Comparison of ENCODE assay signal across 11 mouse cellular contexts in genomic region chrX:136214729-136215677, GRCm38 (mm10). TPM values are rescaled to one million over a fixed set of nuclear protein-coding genes. Genes with fewer than 3 reads are reported as not detected.
DNase-seq lines count a peak whose midpoint lies in the region; ATAC-seq and TF ChIP-seq lines count a peak whose summit lies in the region.
"Not testable (repeated sequence)": the region's sequence is repeated elsewhere in the genome, so short reads cannot be mapped to it uniquely, and the experiment has no call there.
"Had no signal": no experiment of that assay in that cellular context is flagged by ENCODE, and none has a peak within 500 bp of the region (broad histone marks: within the 10 kb centered on the region; RNA-seq: fewer than 3 reads in every experiment).

Gene Tceal7 (plus strand): TSS chrX:136214779.
Gene Bex1 (minus strand): TSS chrX:136215513.

- peak within 1 kb of the TSS; percentile 57 for H3K4me2 ChIP-seq in forebrain, embryonic 13.5 days
- peak within 1 kb of the TSS; percentile 52 for H3K4me2 ChIP-seq in hindbrain, embryonic 14.5 days (replicated peaks)
- H3K4me2 ChIP-seq in limb, embryonic 11.5 days (ENCODE audit: low read depth, severe bottlenecking): peak within 1 kb of the TSS; percentile 31
- H3K4me2 ChIP-seq in lung, postnatal 0 days (replicated peaks; ENCODE audit: low read depth, low read length): peak within 1 kb of the TSS; percentile 39; the same call in 1 of the 2 replicates
- peak within 1 kb of the TSS; percentile 43 for H3K4me2 ChIP-seq in neural tube, embryonic 14.5 days (ENCODE audit: low read depth, low read length)

- not testable (repeated sequence) for H3K27me3 ChIP-seq in G1E (ENCODE audit: insufficient read depth, low read length); forebrain, embryonic 13.5 days; heart, embryonic 10.5 days (ENCODE audit: insufficient read depth, poor library complexity, severe bottlenecking); hindbrain, embryonic 14.5 days (ENCODE audit: control insufficient read depth, insufficient read depth, low read length); limb, embryonic 11.5 days (ENCODE audit: control insufficient read depth, insufficient read depth, low read length); lung, postnatal 0 days (replicated peaks; ENCODE audit: insufficient read depth, low read length); neural tube, embryonic 14.5 days (ENCODE audit: control insufficient read depth, insufficient read depth, low read length)

- 18% methylated on average over 10 of the region's 67 CpGs for WGBS in forebrain, embryonic 13.5 days
- WGBS in heart, embryonic 10.5 days: 24% methylated on average over 15 of the region's 67 CpGs
- WGBS in hindbrain, embryonic 14.5 days: 41% methylated on average over 12 of the region's 67 CpGs
- 23% methylated on average over 16 of the region's 67 CpGs for WGBS in limb, embryonic 11.5 days
- WGBS in lung, postnatal 0 days: 22% methylated on average over 9 of the region's 67 CpGs
- WGBS in neural tube, embryonic 14.5 days: 22% methylated on average over 6 of the region's 67 CpGs

- peak within 1 kb of the TSS; percentile 60 for H3K9ac ChIP-seq in forebrain, embryonic 13.5 days
- peak within 1 kb of the TSS; percentile 55 for H3K9ac ChIP-seq in hindbrain, embryonic 14.5 days
- not testable (repeated sequence) for H3K9ac ChIP-seq in limb, embryonic 11.5 days (ENCODE audit: low read length); lung, postnatal 0 days (replicated peaks; ENCODE audit: low read depth)
- 0 out of 2 replicates have a peak within 1 kb of the TSS, but pooled peaks have one; percentile 28 for H3K9ac ChIP-seq in neural tube, embryonic 14.5 days (replicated peaks; ENCODE audit: low read depth, low read length)

- not testable (repeated sequence) for H3K36me3 ChIP-seq in G1E (replicated peaks); forebrain, embryonic 13.5 days (ENCODE audit: poor library complexity, severe bottlenecking); heart, embryonic 10.5 days; hindbrain, embryonic 14.5 days (replicated peaks; ENCODE audit: control insufficient read depth, insufficient read depth); limb, embryonic 11.5 days (ENCODE audit: control insufficient read depth, insufficient read depth, low read length); lung, postnatal 0 days (ENCODE audit: insufficient read depth, low read length); neural tube, embryonic 14.5 days (ENCODE audit: control insufficient read depth, insufficient read depth, low read length)

- not testable (repeated sequence) for H3K9me3 ChIP-seq in G1E (replicated peaks); forebrain, embryonic 13.5 days (replicated peaks); heart, embryonic 10.5 days; hindbrain, embryonic 14.5 days (ENCODE audit: control insufficient read depth, low read length); limb, embryonic 11.5 days (ENCODE audit: control insufficient read depth, low read length); lung, postnatal 0 days (ENCODE audit: low read length); neural tube, embryonic 14.5 days (ENCODE audit: control insufficient read depth, low read length)

- not testable (repeated sequence) for ATAC-seq in G1E (ENCODE audit: extremely low read depth, insufficient number of reproducible peaks, low FRiP score, poor library complexity, severe bottlenecking)
- peak; percentile 72 for ATAC-seq in common myeloid progenitor, adult 5-6 weeks (replicated peaks; ENCODE audit: low read depth, poor library complexity, severe bottlenecking)
- ATAC-seq in forebrain, embryonic 13.5 days: peak; percentile 96
- peak; percentile 94 for ATAC-seq in hindbrain, embryonic 14.5 days (ENCODE audit: low FRiP score)
- peak; percentile 93 for ATAC-seq in limb, embryonic 11.5 days (ENCODE audit: insufficient number of reproducible peaks, low FRiP score, low TSS enrichment, low read depth)
- peak; percentile 80 for ATAC-seq in lung, postnatal 0 days
- ATAC-seq in neural tube, embryonic 14.5 days (ENCODE audit: low read depth): peak; percentile 96

- not testable (repeated sequence) for DNase-seq in G1E (ENCODE audit: low spot score); heart, embryonic 10.5 days (ENCODE audit: low spot score); hindbrain, embryonic 14.5 days (ENCODE audit: low spot score); limb, embryonic 11.5 days (ENCODE audit: low spot score); lung, postnatal 0 days (ENCODE audit: low spot score)

- not testable (repeated sequence) for TF ChIP-seq CTCF in G1E (IDR thresholded peaks at IDR 0.05; ENCODE audit: low read depth, low read length); lung, postnatal 0 days (IDR thresholded peaks at IDR 0.05)

- H3K27ac ChIP-seq in forebrain, embryonic 13.5 days; limb, embryonic 11.5 days (replicated peaks; ENCODE audit: low read depth, low read length); lung, postnatal 0 days (ENCODE audit: low read length); neural tube, embryonic 14.5 days (ENCODE audit: low read depth, low read length): not testable (repeated sequence)
- H3K27ac ChIP-seq in heart, embryonic 10.5 days: 0 out of 2 replicates have a peak within 1 kb of the TSS, but pooled peaks have one; percentile 67
- 0 out of 2 replicates have a peak within 1 kb of the TSS, but pooled peaks have one; percentile 14 for H3K27ac ChIP-seq in hindbrain, embryonic 14.5 days

- TF ChIP-seq EP300 in lung, postnatal 0 days (IDR thresholded peaks at IDR 0.05): not testable (repeated sequence)

- not testable (repeated sequence) for H3K4me1 ChIP-seq in G1E (ENCODE audit: insufficient read depth, low read depth, low read length); forebrain, embryonic 13.5 days; heart, embryonic 10.5 days; hindbrain, embryonic 14.5 days (replicated peaks; ENCODE audit: control insufficient read depth, insufficient read depth, low read length); limb, embryonic 11.5 days (ENCODE audit: control insufficient read depth, insufficient read depth, low read length); lung, postnatal 0 days (ENCODE audit: insufficient read depth, low read depth, low read length); neural tube, embryonic 14.5 days (ENCODE audit: control insufficient read depth, insufficient read depth, low read length)

- H3K4me3 ChIP-seq in G1E (ENCODE audit: low read depth, low read length): peak within 1 kb of the TSS; percentile 38; the same call in 1 of the 2 replicates
- peak within 1 kb of the TSS; percentile 43 for H3K4me3 ChIP-seq in forebrain, embryonic 13.5 days
- H3K4me3 ChIP-seq in heart, embryonic 10.5 days: peak within 1 kb of the TSS; percentile 55
- H3K4me3 ChIP-seq in hindbrain, embryonic 14.5 days (replicated peaks; ENCODE audit: low read length): peak within 1 kb of the TSS; percentile 36
- H3K4me3 ChIP-seq in limb, embryonic 11.5 days (ENCODE audit: low read depth, low read length): peak within 1 kb of the TSS; percentile 23
- H3K4me3 ChIP-seq in lung, postnatal 0 days (ENCODE audit: low read depth, low read length): not testable (repeated sequence)
- peak within 1 kb of the TSS; percentile 29 for H3K4me3 ChIP-seq in neural tube, embryonic 14.5 days (ENCODE audit: low read depth, low read length)

RNA-seq across cellular contexts. Expression of gene Tceal7, which starts in this region (rescaled TPM):
- total RNA-seq in G1E (2014; fragmentation: Nextera tagmentation) (not detected in 2 replicates), G1E (2017) (not detected in 2 replicates)
- not detected in 2 replicates for polyA plus RNA-seq in G1E (2012)
- not detected in 2 replicates for total RNA-seq in common myeloid progenitor, adult 5-6 weeks (2017)
- polyA plus RNA-seq in forebrain, embryonic 13.5 days (2015; fragmentation: Nextera tagmentation; extraction: Ambion mirVana): 1.3 and 1.5 TPM in 2 replicates
- 2.5 and 3.5 TPM in 2 replicates for polyA plus RNA-seq in heart, embryonic 10.5 days (2016; fragmentation: Nextera tagmentation; extraction: Ambion mirVana)
- 2.0 and 2.3 TPM in 2 replicates for polyA plus RNA-seq in hindbrain, embryonic 14.5 days (2014; fragmentation: Nextera tagmentation; extraction: Ambion mirVana)
- 1.2 and 1.8 TPM in 2 replicates for polyA plus RNA-seq in limb, embryonic 11.5 days (2014; fragmentation: Nextera tagmentation; extraction: Ambion mirVana)
- polyA plus RNA-seq in lung, postnatal 0 days (2015; fragmentation: Nextera tagmentation; extraction: Ambion mirVana): 0.17 and 0.43 TPM in 2 replicates
- polyA plus RNA-seq in neural tube, embryonic 14.5 days (2014; fragmentation: Nextera tagmentation; extraction: Ambion mirVana): 2.3 and 4.6 TPM in 2 replicates
- total RNA-seq: adrenal gland, postnatal 36 days; neutrophil, adult 5-6 weeks had no signal
- polyA plus RNA-seq: thymus, adult 2 months had no signal

RNA-seq across cellular contexts. Expression of gene Bex1, which starts in this region (rescaled TPM):
- total RNA-seq in G1E (2014; fragmentation: Nextera tagmentation) (not detected in 2 replicates), G1E (2017) (0.27 and 0.35 TPM in 2 replicates)
- 0.17 and 0.24 TPM in 2 replicates for polyA plus RNA-seq in G1E (2012)
- total RNA-seq in common myeloid progenitor, adult 5-6 weeks (2017): 10.5 and 12.3 TPM in 2 replicates
- 177 and 185 TPM in 2 replicates for polyA plus RNA-seq in forebrain, embryonic 13.5 days (2015; fragmentation: Nextera tagmentation; extraction: Ambion mirVana)
- 197 and 260 TPM in 2 replicates for polyA plus RNA-seq in heart, embryonic 10.5 days (2016; fragmentation: Nextera tagmentation; extraction: Ambion mirVana)
- polyA plus RNA-seq in hindbrain, embryonic 14.5 days (2014; fragmentation: Nextera tagmentation; extraction: Ambion mirVana): 218 and 221 TPM in 2 replicates
- 88.1 and 98.7 TPM in 2 replicates for polyA plus RNA-seq in limb, embryonic 11.5 days (2014; fragmentation: Nextera tagmentation; extraction: Ambion mirVana)
- 16.7 and 17.1 TPM in 2 replicates for polyA plus RNA-seq in lung, postnatal 0 days (2015; fragmentation: Nextera tagmentation; extraction: Ambion mirVana)
- polyA plus RNA-seq in neural tube, embryonic 14.5 days (2014; fragmentation: Nextera tagmentation; extraction: Ambion mirVana): 220 and 263 TPM in 2 replicates
- total RNA-seq: neutrophil, adult 5-6 weeks had no signal

Comparison
In these comparisons a context has a peak if more than half of its experiments do, and no peak if none do; other contexts are left out.
1. RNA of gene Bex1 (polyA plus RNA-seq): 220 to 263 TPM in neural tube, embryonic 14.5 days, 197 to 260 TPM in heart, embryonic 10.5 days, 218 to 221 TPM in hindbrain, embryonic 14.5 days, 177 to 185 TPM in forebrain, embryonic 13.5 days, 88.1 to 98.7 TPM in limb, embryonic 11.5 days and 16.7 to 17.1 TPM in lung, postnatal 0 days; 0.17 to 0.24 TPM in G1E; every median in the first group is over 10 times any median in the second.
2. Peak in every context shown above with its lines, with median percentiles within 50 percentile points of each other: H3K4me2 ChIP-seq.